Mouse (Mus musculus) erythroblast, embryonic 14.5 days (primary cell): ENCODE measurements around the gene Sohlh1. TPM values are rescaled to one million over a fixed set of nuclear protein-coding genes. Genes with fewer than 3 reads are reported as not detected.

Experiments
- H3K27me3 ChIP-seq: 2 replicates; pipeline ENCODE4 v1.6.1; 2012; ENCODE audit warnings: inconsistent platforms; ENCODE audit not compliant: control insufficient read depth
- H3K36me3 ChIP-seq: 2 replicates; pipeline ENCODE4 v1.6.1; 2012; ENCODE audit warnings: mild to moderate bottlenecking, inconsistent platforms; ENCODE audit not compliant: control insufficient read depth
- H3K4me1 ChIP-seq: 2 replicates; pipeline ENCODE4 v1.6.1; 2012; ENCODE audit warnings: inconsistent platforms; ENCODE audit not compliant: control insufficient read depth
- H3K4me3 ChIP-seq: replicated peaks from 2 replicates; pipeline ENCODE3; 2012; ENCODE audit warnings: moderate library complexity, mild to moderate bottlenecking, inconsistent platforms
- H3K9me3 ChIP-seq: 2 replicates; pipeline ENCODE4 v1.6.1; 2012; ENCODE audit warnings: low read length, inconsistent platforms, mixed read lengths; ENCODE audit not compliant: control insufficient read depth
- GATA1 ChIP-seq: IDR thresholded peaks from 2 replicates; pipeline ENCODE4 v1.6.1; 2012; ENCODE audit warnings: low read length, inconsistent platforms, mixed read lengths
- TAL1 ChIP-seq: IDR thresholded peaks from 3 replicates; pipeline ENCODE4 v1.6.1; 2012; ENCODE audit warnings: low read length, inconsistent platforms, mixed read lengths
- polyA plus RNA-seq: library from polyadenylated mRNA; stranded (reverse); fragments of >175 nt; gene quantifications from 2 replicates; pipeline ENCODE4 v1.2.3, GENCODE M21; 2012

Sohlh1 gene
- polyA plus RNA-seq, 1 experiment, result not detected

DNA sequence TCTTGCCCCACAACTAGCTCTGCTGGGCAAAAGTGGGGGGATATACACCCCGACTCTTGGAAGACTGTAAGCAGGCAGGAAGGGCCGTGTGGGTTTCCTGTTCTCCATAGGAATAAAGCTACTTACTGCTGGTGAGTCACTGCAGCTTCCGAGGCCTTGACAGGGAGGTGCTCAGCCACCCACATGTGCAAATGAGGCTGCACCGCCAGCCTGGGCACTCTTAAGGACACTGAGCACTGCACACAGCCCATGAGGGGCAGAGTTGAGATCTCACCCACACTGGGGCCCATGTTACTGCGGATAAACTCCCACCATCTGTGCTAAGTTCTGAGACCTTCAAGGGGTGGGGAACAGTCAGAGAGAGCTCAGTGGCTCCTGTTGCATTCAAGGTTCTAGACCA, 19.6 kb upstream of the Sohlh1 start:
- no peaks in the 10 kb centered on the region for H3K36me3 ChIP-seq
- H3K9me3 ChIP-seq, result no peaks in the 10 kb centered on the region
- H3K4me3 ChIP-seq, result no peak overlapping the region
- H3K27me3 ChIP-seq, result peaks cover 48% of the 10 kb centered on the region
- no peak for TF ChIP-seq TAL1
- TF ChIP-seq GATA1, result no peak
- no peaks in the 10 kb centered on the region for H3K4me1 ChIP-seq

DNA sequence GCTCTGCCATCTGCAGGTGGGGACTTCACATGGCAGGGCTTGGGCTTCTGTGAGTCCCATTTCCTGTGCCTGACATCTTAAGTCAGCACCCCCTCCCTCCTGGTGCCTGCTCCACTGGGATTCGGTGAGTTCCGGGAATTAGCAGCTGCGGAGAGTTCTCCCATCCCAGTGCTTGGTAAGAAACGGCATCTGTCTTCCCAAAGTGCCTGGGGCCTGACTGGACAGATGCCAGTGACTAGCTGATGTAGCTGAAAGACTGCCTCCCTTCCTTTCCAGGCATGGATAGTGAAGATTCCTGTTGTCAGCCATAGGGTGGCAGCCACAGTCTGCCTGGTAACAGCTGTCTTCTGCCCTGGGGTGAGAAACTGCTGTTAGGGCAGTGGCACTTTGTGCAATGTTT, 18.4 kb upstream of the Sohlh1 start:
- TF ChIP-seq GATA1 (no peak), TAL1 (no peak)
- Histone ChIP-seq H3K27me3 (peaks cover 48% of the 10 kb centered on the region), H3K36me3 (no peaks in the 10 kb centered on the region), H3K9me3 (no peaks in the 10 kb centered on the region), H3K4me1 (no peaks in the 10 kb centered on the region), H3K4me3 (no peak overlapping the region)

DNA sequence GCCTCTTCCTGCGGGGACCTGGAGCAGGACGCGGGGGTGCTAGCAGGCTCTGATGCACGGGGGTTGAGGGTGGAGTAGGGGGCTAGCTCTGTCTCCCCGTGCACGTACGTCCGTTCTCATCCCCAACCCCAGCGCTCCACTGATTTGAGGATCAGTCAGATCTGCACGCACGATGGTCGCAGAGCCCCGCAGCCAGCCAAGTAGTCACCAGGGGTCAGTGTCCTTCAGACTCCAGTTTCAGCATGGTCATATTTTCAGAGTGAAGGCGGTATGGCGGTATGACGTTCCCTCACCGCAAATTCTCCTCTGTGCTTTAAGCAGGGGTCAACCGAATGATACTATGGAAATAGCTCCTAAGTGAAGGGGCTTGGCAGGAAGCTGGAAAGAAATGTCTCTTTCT, 17.2 kb upstream of the Sohlh1 start:
- Histone ChIP-seq H3K4me3 (no peak overlapping the region), H3K9me3 (no peaks in the 10 kb centered on the region), H3K4me1 (no peaks in the 10 kb centered on the region), H3K27me3 (peaks cover 48% of the 10 kb centered on the region), H3K36me3 (no peaks in the 10 kb centered on the region)
- TF ChIP-seq TAL1 (no peak), GATA1 (no peak)

DNA sequence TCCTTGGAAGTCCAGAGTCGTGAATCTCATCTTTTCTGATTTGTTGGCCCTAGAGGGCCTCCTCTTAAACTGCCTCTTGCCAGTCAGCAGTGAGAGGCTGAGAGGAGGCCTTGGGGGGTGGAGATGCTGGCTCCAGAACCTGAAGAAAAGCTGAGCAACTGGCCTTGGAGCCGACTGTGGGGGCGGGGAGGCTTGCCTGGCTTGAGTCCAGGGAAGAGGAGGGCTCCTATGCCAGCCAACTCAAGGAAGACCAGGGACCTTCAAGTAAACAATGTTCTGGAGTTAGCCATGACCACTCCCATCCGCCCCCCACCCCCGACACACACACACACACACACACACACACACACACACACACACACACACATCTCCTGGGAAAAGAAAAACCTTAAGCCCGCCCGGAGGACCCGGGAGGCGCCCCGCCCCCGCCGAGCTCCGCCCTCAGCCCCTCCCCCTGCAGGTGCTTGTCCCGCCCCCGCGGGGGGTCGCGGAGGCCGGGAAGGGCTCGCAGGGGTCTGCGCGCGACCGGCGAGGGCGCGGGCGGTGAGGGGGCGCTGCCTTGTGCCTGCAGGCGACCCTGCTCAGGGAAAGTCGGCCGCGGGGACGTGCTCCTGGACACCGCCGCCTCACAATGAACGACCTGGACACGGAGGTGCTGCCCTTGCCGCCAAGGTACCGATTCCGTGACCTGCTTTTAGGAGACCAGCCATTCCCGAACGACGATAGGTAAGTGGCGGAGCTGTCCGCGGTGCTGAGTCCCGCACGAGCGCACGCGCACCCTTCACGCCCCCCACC, 16.5 kb upstream of the Sohlh1 start, which contains the start of gene Kcnt1:
Kcnt1 (plus strand) TSS at position 398 of the 795 bp plus-strand sequence.
- Histone ChIP-seq H3K36me3 (no peaks in the 10 kb centered on the region), H3K9me3 (no peaks in the 10 kb centered on the region), H3K4me3 (no peak within 1 kb of the TSS), H3K4me1 (no peaks in the 10 kb centered on the region), H3K27me3 (peaks cover 48% of the 10 kb centered on the region)
- TF ChIP-seq TAL1 (no peak), GATA1 (no peak)

DNA sequence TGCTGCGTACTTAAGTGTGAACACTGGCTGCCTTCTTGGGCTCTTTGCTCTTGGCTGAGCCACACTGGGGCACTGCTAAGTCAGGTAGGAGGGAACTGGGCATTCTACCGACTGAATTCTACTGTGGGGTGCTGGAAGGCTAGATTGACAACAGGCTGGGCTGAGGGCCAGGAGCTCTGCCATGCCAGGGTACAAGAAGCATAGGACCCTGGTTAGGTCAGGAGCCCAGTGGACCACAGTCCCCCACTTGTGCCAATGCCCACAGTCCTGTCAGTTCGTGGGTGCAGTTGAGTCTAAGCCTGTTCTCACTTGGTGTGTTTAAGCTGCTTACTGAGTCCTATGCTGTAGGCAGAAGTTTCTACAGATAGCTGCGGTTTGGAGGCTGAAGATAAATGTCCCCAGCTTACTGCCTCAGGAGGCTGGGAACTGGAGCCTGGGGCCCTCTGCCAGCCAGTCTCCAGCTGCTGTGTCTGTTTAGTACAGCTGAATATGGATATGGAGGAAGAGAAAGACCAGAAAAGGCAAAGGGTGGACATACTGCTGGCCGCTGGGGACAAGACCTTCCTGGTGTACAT, 15.7 kb upstream of the Sohlh1 start:
- H3K4me3 ChIP-seq, result no peak overlapping the region
- no peaks in the 10 kb centered on the region for H3K36me3 ChIP-seq
- H3K4me1 ChIP-seq, result no peaks in the 10 kb centered on the region
- peaks cover 48% of the 10 kb centered on the region for H3K27me3 ChIP-seq
- H3K9me3 ChIP-seq, result peaks cover 4% of the 10 kb centered on the region; the same call in 1 of the 2 replicates
- no peak for TF ChIP-seq GATA1
- no peak for TF ChIP-seq TAL1

DNA sequence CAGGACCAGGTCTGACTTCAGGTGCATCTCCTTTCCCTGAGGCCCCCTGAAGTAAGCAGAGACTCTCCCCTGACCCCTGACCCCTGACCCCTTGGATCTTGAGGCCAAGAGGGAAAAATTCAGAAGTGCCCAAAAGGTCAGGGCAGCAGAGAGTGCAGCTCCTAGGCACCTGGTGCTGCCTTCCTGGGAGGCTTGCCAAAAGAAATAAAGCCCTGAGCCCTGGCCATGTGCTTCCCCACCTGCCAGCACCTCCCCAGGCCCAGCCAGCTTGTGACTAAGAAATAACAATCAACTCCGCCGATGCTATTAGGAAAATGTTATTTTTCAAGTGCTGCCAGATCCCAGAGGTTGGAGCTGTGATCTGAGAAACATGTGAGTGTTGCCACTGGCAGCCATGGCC, 15.0 kb upstream of the Sohlh1 start:
- TF ChIP-seq TAL1 (no peak), GATA1 (no peak)
- Histone ChIP-seq H3K9me3 (peaks cover 6% of the 10 kb centered on the region), H3K4me3 (no peak overlapping the region), H3K4me1 (no peaks in the 10 kb centered on the region), H3K36me3 (no peaks in the 10 kb centered on the region), H3K27me3 (peaks cover 48% of the 10 kb centered on the region)

DNA sequence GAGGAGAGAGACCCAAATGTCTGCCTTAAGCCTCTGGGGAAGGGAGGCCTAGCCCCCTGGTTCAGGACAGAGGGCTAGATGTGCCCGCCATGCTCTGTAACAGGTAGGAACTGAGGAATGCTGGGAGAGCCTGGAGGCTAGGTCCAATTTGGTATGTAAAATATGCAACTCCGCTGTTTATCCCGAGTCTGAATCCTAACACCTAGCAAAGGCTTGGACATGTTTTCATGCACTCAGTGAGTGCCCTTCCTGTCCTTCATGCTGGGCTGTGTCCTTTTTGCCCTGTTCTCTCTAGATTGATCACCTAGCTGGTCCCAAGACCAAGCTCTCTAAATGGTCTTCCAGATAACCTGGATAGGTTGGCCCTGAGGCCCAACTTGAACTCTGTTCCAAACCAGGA, 12.8 kb upstream of the Sohlh1 start:
- H3K27me3 ChIP-seq, result peaks cover 29% of the 10 kb centered on the region
- TF ChIP-seq GATA1 (no peak), TAL1 (no peak)
- peaks cover 6% of the 10 kb centered on the region for H3K9me3 ChIP-seq
- H3K4me3 ChIP-seq, result no peak overlapping the region
- H3K36me3 ChIP-seq, result no peaks in the 10 kb centered on the region
- no peaks in the 10 kb centered on the region for H3K4me1 ChIP-seq

DNA sequence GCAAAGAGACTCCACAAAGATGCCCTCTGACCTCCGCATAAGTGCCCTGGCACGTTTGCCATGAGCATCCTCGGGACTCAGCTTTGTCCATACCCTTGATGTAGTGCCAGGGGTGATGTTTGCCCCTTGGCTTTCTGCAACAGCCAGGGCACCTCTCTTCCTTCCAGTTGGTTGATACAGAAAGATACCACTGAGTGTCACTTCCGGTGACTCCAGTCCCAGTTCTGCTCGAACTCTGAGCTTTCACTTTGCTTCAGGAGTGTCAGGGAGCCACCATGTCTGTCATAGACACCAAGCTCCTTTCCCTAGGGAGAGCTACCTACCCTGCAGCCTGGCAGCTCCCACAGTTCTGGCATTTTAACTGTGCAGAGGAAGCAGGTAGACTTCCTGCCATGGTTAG, 7.0 kb upstream of the Sohlh1 start:
- no peaks in the 10 kb centered on the region for H3K4me1 ChIP-seq
- H3K4me3 ChIP-seq, result no peak overlapping the region
- H3K9me3 ChIP-seq, result peaks cover 6% of the 10 kb centered on the region
- no peak for TF ChIP-seq TAL1
- no peak for TF ChIP-seq GATA1
- no peaks in the 10 kb centered on the region for H3K36me3 ChIP-seq
- no peaks in the 10 kb centered on the region for H3K27me3 ChIP-seq

DNA sequence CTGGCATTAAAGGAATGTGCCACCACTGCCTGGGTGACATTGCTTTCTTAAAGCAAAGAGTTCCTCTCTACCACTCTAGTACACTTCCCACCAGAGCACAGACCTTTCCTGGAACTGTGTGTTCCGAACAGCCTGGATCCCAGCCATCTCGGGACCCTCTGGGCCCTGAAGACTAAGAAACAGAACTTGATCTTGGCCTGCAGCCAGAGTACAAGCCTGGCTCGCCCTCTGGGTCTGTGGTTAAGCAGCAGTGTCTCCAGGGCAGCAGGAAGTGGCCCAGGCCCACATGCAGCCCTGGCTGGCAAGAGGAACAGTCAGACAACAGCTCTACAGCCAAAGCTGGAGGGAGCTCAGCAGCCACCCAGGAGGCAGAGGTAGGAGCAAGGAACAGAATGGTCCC, 5.6 kb upstream of the Sohlh1 start:
- H3K4me1 ChIP-seq, result no peaks in the 10 kb centered on the region
- H3K9me3 ChIP-seq, result peaks cover 3% of the 10 kb centered on the region
- no peaks in the 10 kb centered on the region for H3K36me3 ChIP-seq
- TF ChIP-seq TAL1 (no peak), GATA1 (no peak)
- no peak overlapping the region for H3K4me3 ChIP-seq
- no peaks in the 10 kb centered on the region for H3K27me3 ChIP-seq
